ENCODE assay signal across 33 mouse cellular contexts in genomic region chr15:10990411-10990810, GRCm38 (mm10). TPM values are rescaled to one million over a fixed set of nuclear protein-coding genes. Genes with fewer than 3 reads are reported as not detected.
DNase-seq lines count a peak whose midpoint lies in the region; ATAC-seq lines count a peak whose summit lies in the region.
"Had no signal": no experiment of that assay in that cellular context is flagged by ENCODE, and none has a peak within 500 bp of the region (broad histone marks: within the 10 kb centered on the region; RNA-seq: fewer than 3 reads in every experiment).

No protein-coding gene starts in this region.

- no peaks in the 10 kb centered on the region for H3K4me1 ChIP-seq in embryonic facial prominence, embryonic 15.5 days
- H3K4me1 ChIP-seq in limb, embryonic 10.5 days: no peaks in the 10 kb centered on the region
- H3K4me1 ChIP-seq: forebrain, embryonic 12.5 days; hindbrain, embryonic 10.5 days; hindbrain, embryonic 15.5 days; liver, embryonic 12.5 days; midbrain, embryonic 13.5 days had no signal

- no peak overlapping the region for H3K4me2 ChIP-seq in embryonic facial prominence, embryonic 15.5 days (replicated peaks)
- H3K4me2 ChIP-seq: embryonic facial prominence, embryonic 13.5 days; forebrain, embryonic 12.5 days; hindbrain, embryonic 15.5 days; liver, embryonic 12.5 days; midbrain, embryonic 13.5 days had no signal

- no peaks in the 10 kb centered on the region for H3K9me3 ChIP-seq in embryonic facial prominence, embryonic 15.5 days (replicated peaks)
- no peaks in the 10 kb centered on the region for H3K9me3 ChIP-seq in limb, embryonic 10.5 days (replicated peaks)
- H3K9me3 ChIP-seq: embryonic facial prominence, embryonic 13.5 days; forebrain, embryonic 12.5 days; hindbrain, embryonic 10.5 days; hindbrain, embryonic 15.5 days; liver, embryonic 12.5 days; midbrain, embryonic 13.5 days had no signal

- no peaks in the 10 kb centered on the region for H3K27me3 ChIP-seq in embryonic facial prominence, embryonic 15.5 days
- H3K27me3 ChIP-seq in limb, embryonic 10.5 days (ENCODE audit: low read depth, poor library complexity, severe bottlenecking): no peaks in the 10 kb centered on the region
- H3K27me3 ChIP-seq: embryonic facial prominence, embryonic 13.5 days; forebrain, embryonic 12.5 days; hindbrain, embryonic 15.5 days; liver, embryonic 12.5 days; midbrain, embryonic 13.5 days had no signal

- ATAC-seq in embryonic facial prominence, embryonic 15.5 days (ENCODE audit: insufficient number of reproducible peaks, low FRiP score, low TSS enrichment, low read depth): peak; percentile 63; the same call in 1 of the 2 replicates
- ATAC-seq in monocyte, adult 5-6 weeks (replicated peaks; ENCODE audit: insufficient number of reproducible peaks, low FRiP score, low TSS enrichment, poor library complexity, severe bottlenecking): no peak
- ATAC-seq: forebrain, postnatal 0 days; inflammation-experienced regulatory T-cells, adult 6 months; liver, embryonic 12.5 days; liver, postnatal 0 days; midbrain, embryonic 13.5 days had no signal

- 36% methylated on average over 2 of the region's 2 CpGs for WGBS in embryonic facial prominence, embryonic 15.5 days
- WGBS in limb, embryonic 10.5 days: 51% methylated on average over 2 of the region's 2 CpGs

- H3K9ac ChIP-seq in embryonic facial prominence, embryonic 15.5 days: no peak overlapping the region
- H3K9ac ChIP-seq: embryonic facial prominence, embryonic 13.5 days; forebrain, embryonic 12.5 days; forebrain, postnatal 0 days; hindbrain, embryonic 15.5 days; liver, embryonic 12.5 days; liver, postnatal 0 days; midbrain, embryonic 13.5 days had no signal

- H3K4me3 ChIP-seq in embryonic facial prominence, embryonic 15.5 days (replicated peaks): no peak overlapping the region
- H3K4me3 ChIP-seq in limb, embryonic 10.5 days: no peak overlapping the region
- H3K4me3 ChIP-seq: embryonic facial prominence, embryonic 13.5 days; forebrain, embryonic 12.5 days; hindbrain, embryonic 10.5 days; hindbrain, embryonic 15.5 days; layer of hippocampus, adult 2 months; liver, embryonic 12.5 days; midbrain, embryonic 13.5 days had no signal

- peaks cover 18% of the 10 kb centered on the region; the same call in 1 of the 2 replicates for H3K36me3 ChIP-seq in embryonic facial prominence, embryonic 15.5 days
- peaks cover 11% of the 10 kb centered on the region; the same call in 1 of the 2 replicates for H3K36me3 ChIP-seq in limb, embryonic 10.5 days
- H3K36me3 ChIP-seq: forebrain, embryonic 12.5 days had no signal

- peak; percentile 22 for DNase-seq in gastrocnemius, adult 18-20 months (ENCODE audit: low spot score)
- no peak for DNase-seq in gastrocnemius, postnatal 10 days
- peak; percentile 36 for DNase-seq in lung, postnatal 25 days (ENCODE audit: low spot score)
- DNase-seq in lung, postnatal 10 days: no peak
- DNase-seq in limb, embryonic 10.5 days (ENCODE audit: low spot score): no peak
- DNase-seq: adrenal gland, adult 8-10 months; cerebellum, adult 9-11 months; embryo, embryonic 11 days; forebrain, postnatal 0 days; heart, postnatal 14 days; kidney, adult 2 months; liver, postnatal 0 days; lung, postnatal 14 days; thymus, postnatal 25 days had no signal

- H3K27ac ChIP-seq in embryonic facial prominence, embryonic 15.5 days (replicated peaks): no peak overlapping the region
- no peak overlapping the region for H3K27ac ChIP-seq in limb, embryonic 10.5 days
- H3K27ac ChIP-seq: embryonic facial prominence, embryonic 13.5 days; forebrain, embryonic 12.5 days; hindbrain, embryonic 10.5 days; hindbrain, embryonic 15.5 days; layer of hippocampus, adult 2 months; liver, embryonic 12.5 days; midbrain, embryonic 13.5 days had no signal

RNA-seq across cellular contexts. Expression of gene Amacr, which starts 8.9 kb away (rescaled TPM):
- total RNA-seq in gastrocnemius, adult 18-20 months (2021): 10 to 100 TPM; 16.7 to 17.0 TPM
- total RNA-seq in gastrocnemius, postnatal 10 days (2021): 10 to 100 TPM; 14.0 to 16.9 TPM
- 21.5 and 27.4 TPM in 2 replicates for polyA plus RNA-seq in embryonic facial prominence, embryonic 15.5 days (2015; fragmentation: Nextera tagmentation; extraction: Ambion mirVana)
- 13.3 and 15.9 TPM in 2 replicates for polyA plus RNA-seq in limb, embryonic 10.5 days (2016; fragmentation: Nextera tagmentation; extraction: Ambion mirVana)
- 2.7 to 3.7 TPM in 2 of 3 replicates, not detected in the other for total RNA-seq in monocyte, adult 5-6 weeks (2017)

RNA-seq across cellular contexts. Expression of gene Slc45a2, which starts 10.1 kb away (rescaled TPM):
- total RNA-seq in gastrocnemius, adult 18-20 months (2021): under 1 TPM in 1 of 2 experiments, not detected in 1; 0.11 TPM
- total RNA-seq in gastrocnemius, postnatal 10 days (2021): not detected
- polyA plus RNA-seq in embryonic facial prominence, embryonic 15.5 days (2015; fragmentation: Nextera tagmentation; extraction: Ambion mirVana): 1.5 and 1.7 TPM in 2 replicates
- polyA plus RNA-seq in limb, embryonic 10.5 days (2016; fragmentation: Nextera tagmentation; extraction: Ambion mirVana): 0.05 TPM in 1 of 2 replicates, not detected in the other
- not detected in 3 replicates for total RNA-seq in monocyte, adult 5-6 weeks (2017)
- total RNA-seq: adrenal gland, adult 8-10 months; forebrain, postnatal 0 days; heart, adult 8-10 months; heart, postnatal 14 days; layer of hippocampus, adult 2 months; layer of hippocampus, postnatal 14 days; left cerebral cortex, adult 8-10 months; left cerebral cortex, postnatal 36 days; megakaryocyte-erythroid progenitor cell, adult 5-6 weeks had no signal
- polyA plus RNA-seq: heart, embryonic 14.5 days; inflammation-experienced regulatory T-cells, adult 6 months; midbrain, embryonic 13.5 days; small intestine, adult 2 months; stomach, embryonic 14.5 days had no signal

RNA-seq across cellular contexts. Expression of gene C1qtnf3, which starts 38.3 kb away (rescaled TPM):
- total RNA-seq in gastrocnemius, adult 18-20 months (2021): under 1 TPM; 0.71 to 0.74 TPM
- 10 to 100 TPM; 46.6 to 59.1 TPM for total RNA-seq in gastrocnemius, postnatal 10 days (2021)
- polyA plus RNA-seq in embryonic facial prominence, embryonic 15.5 days (2015; fragmentation: Nextera tagmentation; extraction: Ambion mirVana): 30.9 and 44.5 TPM in 2 replicates
- polyA plus RNA-seq in limb, embryonic 10.5 days (2016; fragmentation: Nextera tagmentation; extraction: Ambion mirVana): 1.7 and 3.3 TPM in 2 replicates
- not detected in 3 replicates for total RNA-seq in monocyte, adult 5-6 weeks (2017)
- total RNA-seq: heart, adult 8-10 months; layer of hippocampus, adult 2 months; left cerebral cortex, postnatal 36 days; megakaryocyte-erythroid progenitor cell, adult 5-6 weeks had no signal

RNA-seq across cellular contexts. Expression of gene Rxfp3, which starts 47.4 kb away (rescaled TPM):
- not detected for total RNA-seq in gastrocnemius, adult 18-20 months (2021)
- under 1 TPM; 0.07 TPM for total RNA-seq in gastrocnemius, postnatal 10 days (2021)
- polyA plus RNA-seq in embryonic facial prominence, embryonic 15.5 days (2015; fragmentation: Nextera tagmentation; extraction: Ambion mirVana): 2.7 and 2.9 TPM in 2 replicates
- 0.05 and 0.15 TPM in 2 replicates for polyA plus RNA-seq in limb, embryonic 10.5 days (2016; fragmentation: Nextera tagmentation; extraction: Ambion mirVana)
- total RNA-seq in monocyte, adult 5-6 weeks (2017): not detected in 3 replicates
- total RNA-seq: gastrocnemius, postnatal 36 days; megakaryocyte-erythroid progenitor cell, adult 5-6 weeks had no signal
- polyA plus RNA-seq: kidney, adult 2 months; liver, postnatal 0 days; small intestine, adult 2 months had no signal

Comparison
In these comparisons a context has a peak if more than half of its experiments do, and no peak if none do; other contexts are left out.
1. DNase-seq: peak in gastrocnemius, adult 18-20 months (single experiment) and lung, postnatal 25 days (single experiment); none in gastrocnemius, postnatal 10 days (single experiment), lung, postnatal 10 days (single experiment) and limb, embryonic 10.5 days (single experiment).
2. RNA of gene C1qtnf3, which starts 38.3 kb away (total RNA-seq): 46.6 to 59.1 TPM in gastrocnemius, postnatal 10 days; 0.71 to 0.74 TPM in gastrocnemius, adult 18-20 months and not detected in monocyte, adult 5-6 weeks; every median in the first group is over 10 times any median in the second.